Mouse (Mus musculus): ENCODE measurements at regions not wholly inside any gene's neighbourhood (a gene's known extent, or its start where the extent isn't known, plus 50 kb on each side); places are given as distances from the start of the nearest gene placed in this dataset.
"Not testable (repeated sequence)": the region's sequence is repeated elsewhere in the genome, so short reads cannot be mapped to it uniquely, and the experiment has no call there.

- no peak for DNase-seq
These were observed 122.2 kb upstream of the Trim24 start for GRCm38 (mm10) chr6:37748296-37748980.

GRCm38 (mm10) chr6:37749016-37749415, 121.6 kb upstream of the Trim24 start:
- no peak for DNase-seq

GRCm38 (mm10) chr6:37750271-37750670, 120.3 kb upstream of the Trim24 start:
- DNase-seq, result no peak

GRCm38 (mm10) chr6:37751701-37752100, 118.9 kb upstream of the Trim24 start:
- no peak for DNase-seq

GRCm38 (mm10) chr6:37761003-37761402, 109.6 kb upstream of the Trim24 start:
- DNase-seq, result not testable (repeated sequence)

GRCm38 (mm10) chr6:37763036-37763435, 107.6 kb upstream of the Trim24 start:
- DNase-seq, result no peak

- no peak for DNase-seq
These were observed 102.9 kb upstream of the Trim24 start for GRCm38 (mm10) chr6:37767690-37768089.

- DNase-seq, result no peak
These were observed 97.3 kb upstream of the Trim24 start for GRCm38 (mm10) chr6:37773294-37773693.

GRCm38 (mm10) chr6:37775151-37775550, 95.5 kb upstream of the Trim24 start:
- DNase-seq, result no peak

- DNase-seq, result no peak
These were observed 90.7 kb upstream of the Trim24 start for GRCm38 (mm10) chr6:37779893-37780292.

GRCm38 (mm10) chr6:37781894-37782293, 88.7 kb upstream of the Trim24 start:
- DNase-seq, result no peak

- DNase-seq, result not testable (repeated sequence)
These were observed 85.3 kb upstream of the Trim24 start for GRCm38 (mm10) chr6:37785280-37785679.

GRCm38 (mm10) chr6:37785741-37786140, 84.9 kb upstream of the Trim24 start:
- no peak for DNase-seq

- DNase-seq, result not testable (repeated sequence)
These were observed 82.8 kb upstream of the Trim24 start for GRCm38 (mm10) chr6:37787858-37788257.

- DNase-seq, result no peak
These were observed 79.7 kb upstream of the Trim24 start for GRCm38 (mm10) chr6:37790878-37791277.

GRCm38 (mm10) chr6:37794211-37794610, 76.4 kb upstream of the Trim24 start:
- DNase-seq, result no peak

GRCm38 (mm10) chr6:37795001-37795400, 75.6 kb upstream of the Trim24 start:
- DNase-seq, result no peak

- no peak for DNase-seq
These were observed 67.4 kb upstream of the Trim24 start for GRCm38 (mm10) chr6:37803231-37803630.

- not testable (repeated sequence) for DNase-seq
These were observed 64.7 kb upstream of the Trim24 start for GRCm38 (mm10) chr6:37805896-37806295.

GRCm38 (mm10) chr6:37806529-37807191, 64.0 kb upstream of the Trim24 start:
- DNase-seq, result not testable (repeated sequence)

- not testable (repeated sequence) for DNase-seq
These were observed 55.4 kb upstream of the Trim24 start for GRCm38 (mm10) chr6:37815218-37815617.
